10 mouse cellular contexts compared by ENCODE assay signal in genomic region chr11:120206069-120206668, GRCm38 (mm10). TPM values are rescaled to one million over a fixed set of nuclear protein-coding genes. Genes with fewer than 3 reads are reported as not detected.
DNase-seq lines count a peak whose midpoint lies in the region; ATAC-seq and TF ChIP-seq lines count a peak whose summit lies in the region.
"Had no signal": no experiment of that assay in that cellular context is flagged by ENCODE, and none has a peak within 500 bp of the region (broad histone marks: within the 10 kb centered on the region; RNA-seq: fewer than 3 reads in every experiment).

No protein-coding gene starts in this region.

- H3K9me3 ChIP-seq in intestine, embryonic 14.5 days (ENCODE audit: control insufficient read depth, low read length) = no peaks in the 10 kb centered on the region
- H3K9me3 ChIP-seq in intestine, postnatal 0 days (ENCODE audit: control insufficient read depth) = no peaks in the 10 kb centered on the region
- H3K9me3 ChIP-seq in CH12.LX (replicated peaks; ENCODE audit: low read length) = peaks cover 3% of the 10 kb centered on the region
- H3K9me3 ChIP-seq in limb, embryonic 10.5 days (replicated peaks) = no peaks in the 10 kb centered on the region
- H3K9me3 ChIP-seq: hindbrain, embryonic 10.5 days had no signal

- WGBS in intestine, embryonic 14.5 days = 61% methylated on average over 9 of the region's 9 CpGs
- WGBS in intestine, postnatal 0 days = 64% methylated on average over 9 of the region's 9 CpGs
- 81% methylated on average over 9 of the region's 9 CpGs for WGBS in limb, embryonic 10.5 days

- H3K4me1 ChIP-seq in intestine, embryonic 14.5 days (replicated peaks; ENCODE audit: control insufficient read depth, insufficient read depth, low read length) = peaks cover 17% of the 10 kb centered on the region; the same call in 1 of the 2 replicates
- no peaks in the 10 kb centered on the region for H3K4me1 ChIP-seq in intestine, postnatal 0 days (replicated peaks; ENCODE audit: control insufficient read depth, insufficient read depth, low read length)
- no peaks in the 10 kb centered on the region for H3K4me1 ChIP-seq in CH12.LX (ENCODE audit: control insufficient read depth in 1 of 2, insufficient read depth in 2 of 2)
- H3K4me1 ChIP-seq in limb, embryonic 10.5 days = peaks cover 13% of the 10 kb centered on the region; the same call in 1 of the 2 replicates

- H3K27ac ChIP-seq in intestine, embryonic 14.5 days (ENCODE audit: low read depth) = peak overlapping the region; percentile 60; the same call in 1 of the 2 replicates
- H3K27ac ChIP-seq in intestine, postnatal 0 days (ENCODE audit: low read depth, low read length) = no peak overlapping the region
- H3K27ac ChIP-seq in CH12.LX (ENCODE audit: insufficient read depth, low read depth) = no peak overlapping the region
- H3K27ac ChIP-seq in limb, embryonic 10.5 days = 0 out of 2 replicates have a peak overlapping the region, but pooled peaks have one; percentile 25

- no peak overlapping the region for H3K4me3 ChIP-seq in intestine, embryonic 14.5 days (ENCODE audit: low read depth, low read length)
- no peak overlapping the region for H3K4me3 ChIP-seq in intestine, postnatal 0 days (ENCODE audit: low read depth, low read length)
- H3K4me3 ChIP-seq in CH12.LX (replicated peaks in 1 of 3; ENCODE audit: low read depth in 2 of 3, low read length in 2 of 3, poor library complexity in 1 of 3) = no peak overlapping the region
- H3K4me3 ChIP-seq in limb, embryonic 10.5 days = no peak overlapping the region
- H3K4me3 ChIP-seq: hindbrain, embryonic 10.5 days had no signal

- no peak for TF ChIP-seq POLR2A in CH12.LX (IDR thresholded peaks at IDR 0.05; ENCODE audit: low read depth, low read length)

- H3K36me3 ChIP-seq in intestine, embryonic 14.5 days (ENCODE audit: control insufficient read depth, insufficient read depth, low read length) = no peaks in the 10 kb centered on the region
- H3K36me3 ChIP-seq in intestine, postnatal 0 days (ENCODE audit: control insufficient read depth, insufficient read depth) = no peaks in the 10 kb centered on the region
- H3K36me3 ChIP-seq in CH12.LX (replicated peaks in 1 of 2; ENCODE audit: control insufficient read depth in 1 of 2, insufficient read depth in 1 of 2, low read length in 1 of 2) = no peaks in the 10 kb centered on the region
- no peaks in the 10 kb centered on the region for H3K36me3 ChIP-seq in limb, embryonic 10.5 days
- H3K36me3 ChIP-seq: hindbrain, embryonic 10.5 days had no signal

- no peak for ATAC-seq in intestine, embryonic 14.5 days (replicated peaks; ENCODE audit: low FRiP score, low TSS enrichment, low read depth)
- no peak for ATAC-seq in intestine, postnatal 0 days

- peak overlapping the region; percentile 6; the same call in 1 of the 2 replicates for H3K4me2 ChIP-seq in intestine, embryonic 14.5 days (ENCODE audit: low read length)
- no peak overlapping the region for H3K4me2 ChIP-seq in intestine, postnatal 0 days (replicated peaks; ENCODE audit: low read depth)
- no peak overlapping the region for H3K4me2 ChIP-seq in CH12.LX (ENCODE audit: insufficient read depth, low read depth, poor library complexity, severe bottlenecking)

- no peak for TF ChIP-seq RAD21 in CH12.LX (IDR thresholded peaks at IDR 0.05; ENCODE audit: low read depth, low read length)

- H3K27me3 ChIP-seq in intestine, embryonic 14.5 days (replicated peaks; ENCODE audit: control insufficient read depth, insufficient read depth, low read length) = no peaks in the 10 kb centered on the region
- H3K27me3 ChIP-seq in intestine, postnatal 0 days (replicated peaks; ENCODE audit: control insufficient read depth, insufficient read depth, low read length) = no peaks in the 10 kb centered on the region
- H3K27me3 ChIP-seq in CH12.LX (replicated peaks) = peaks cover 70% of the 10 kb centered on the region
- H3K27me3 ChIP-seq in limb, embryonic 10.5 days (ENCODE audit: low read depth, poor library complexity, severe bottlenecking) = no peaks in the 10 kb centered on the region

- no peak for TF ChIP-seq EP300 in CH12.LX (IDR thresholded peaks at IDR 0.05; ENCODE audit: low read length)

- H3K79me2 ChIP-seq in CH12.LX (replicated peaks; ENCODE audit: control insufficient read depth, extremely low read depth, insufficient read depth, poor library complexity, severe bottlenecking) = no peaks in the 10 kb centered on the region

- TF ChIP-seq CTCF in intestine, postnatal 0 days (IDR thresholded peaks at IDR 0.05; ENCODE audit: low read depth) = no peak
- 0 out of 4 replicates have a peak, but pooled peaks of 1 of the 2 experiments have one; percentile 5 for TF ChIP-seq CTCF in CH12.LX (conservative IDR thresholded peaks at IDR 0.05 in 1 of 2, IDR thresholded peaks at IDR 0.05 in 1 of 2; ENCODE audit: low read depth in 2 of 2, low read length in 2 of 2)

- DNase-seq in intestine, embryonic 14.5 days (ENCODE audit: low spot score) = no peak
- DNase-seq in CH12.LX (ENCODE audit: extremely low read depth) = no peak
- peak; percentile 84 for DNase-seq in MN1 (ENCODE audit: low spot score)
- no peak for DNase-seq in limb, embryonic 10.5 days (ENCODE audit: low spot score)
- no peak for DNase-seq in ovary, postnatal 14 days (ENCODE audit: low spot score)
- no peak for DNase-seq in cerebellum, adult 9-10 months
- DNase-seq: cerebellum, postnatal 25 days; right cerebral cortex, adult 18-20 months had no signal

- in situ Hi-C loops in CH12.LX (cut with MboI; ENCODE audit: low pct_ligation_motif_present, low pct_unique_long_range_greater_than_20kb, low sequenced_read_pairs) = no loop called here

- H3K9ac ChIP-seq in intestine, embryonic 14.5 days (ENCODE audit: low read length) = no peak overlapping the region
- H3K9ac ChIP-seq in intestine, postnatal 0 days (ENCODE audit: low read depth, low read length) = no peak overlapping the region
- H3K9ac ChIP-seq in CH12.LX (ENCODE audit: insufficient read depth, low read depth) = 0 out of 2 replicates have a peak overlapping the region, but pooled peaks have one; percentile 7

- dilution Hi-C loops in CH12.LX (cut with MboI; ENCODE audit: extremely low pct_ligation_motif_present, extremely low pct_unique_long_range_greater_than_20kb, low sequenced_read_pairs) = no loop called here

TF ChIP-seq in CH12.LX, 34 proteins besides CTCF, POLR2A, EP300 and RAD21:
- no peak for TF ChIP-seq RCOR1 (conservative IDR thresholded peaks at IDR 0.05; ENCODE audit: low read depth, low read length)
- TF ChIP-seq UBTF (IDR thresholded peaks at IDR 0.05; ENCODE audit: low read depth, low read length) = no peak
- TF ChIP-seq GABPA (IDR thresholded peaks at IDR 0.05; ENCODE audit: insufficient replicate concordance, low read depth, low read length) = no peak
- TF ChIP-seq MAFK (IDR thresholded peaks at IDR 0.05; ENCODE audit: insufficient replicate concordance, low read length) = no peak
- no peak for TF ChIP-seq KAT2A (IDR thresholded peaks at IDR 0.05; ENCODE audit: insufficient replicate concordance, low read length)
- TF ChIP-seq ZNF384 (IDR thresholded peaks at IDR 0.05; ENCODE audit: low read depth, low read length) = no peak
- TF ChIP-seq ZC3H11A (IDR thresholded peaks at IDR 0.05; ENCODE audit: low read depth, low read length) = no peak
- TF ChIP-seq SIN3A (IDR thresholded peaks at IDR 0.05; ENCODE audit: low read length) = no peak
- TF ChIP-seq POLR2AphosphoS2 (IDR thresholded peaks at IDR 0.05; ENCODE audit: low read depth, low read length) = no peak
- no peak for TF ChIP-seq MXI1 (IDR thresholded peaks at IDR 0.05; ENCODE audit: low read depth, low read length)
TF ChIP-seq in CH12.LX: peak in this region for 0.

RNA-seq across cellular contexts. Expression of gene Bahcc1, which starts 26.6 kb away (rescaled TPM):
- polyA plus RNA-seq in intestine, embryonic 14.5 days (2014; fragmentation: Nextera tagmentation; extraction: Ambion mirVana) = 12.1 and 12.7 TPM in 2 replicates
- polyA plus RNA-seq in intestine, postnatal 0 days (2015; fragmentation: Nextera tagmentation; extraction: Ambion mirVana) = 3.1 and 4.2 TPM in 2 replicates
- 0.04 TPM in 2 replicates for total RNA-seq in CH12.LX (2012; rRNA removed)
- not detected in 2 replicates for total RNA-seq in CH12.LX (2014; rRNA removed)
- not detected in 2 replicates for polyA plus RNA-seq in CH12.LX (2012; ENCODE audit: insufficient read length, low read depth)
- polyA plus RNA-seq in limb, embryonic 10.5 days (2016; fragmentation: Nextera tagmentation; extraction: Ambion mirVana) = 19.9 and 20.3 TPM in 2 replicates

RNA-seq across cellular contexts. Expression of gene Slc38a10, which starts 55.0 kb away (rescaled TPM):
- 77.1 and 78.0 TPM in 2 replicates for polyA plus RNA-seq in intestine, embryonic 14.5 days (2014; fragmentation: Nextera tagmentation; extraction: Ambion mirVana)
- 56.4 and 57.3 TPM in 2 replicates for polyA plus RNA-seq in intestine, postnatal 0 days (2015; fragmentation: Nextera tagmentation; extraction: Ambion mirVana)
- total RNA-seq in CH12.LX (2012; rRNA removed) (86.2 and 97.6 TPM in 2 replicates), CH12.LX (2014; rRNA removed) (42.8 and 47.1 TPM in 2 replicates)
- 75.6 and 83.7 TPM in 2 replicates for polyA plus RNA-seq in CH12.LX (2012; ENCODE audit: insufficient read length, low read depth)
- 99.6 and 99.8 TPM in 2 replicates for polyA plus RNA-seq in limb, embryonic 10.5 days (2016; fragmentation: Nextera tagmentation; extraction: Ambion mirVana)

Comparison
In these comparisons a context has a peak if more than half of its experiments do, and no peak if none do; other contexts are left out.
1. H3K27ac ChIP-seq: peak in intestine, embryonic 14.5 days (single experiment) and limb, embryonic 10.5 days (single experiment); none in intestine, postnatal 0 days (single experiment) and CH12.LX (single experiment).